Mouse (Mus musculus): ENCODE measurements around the gene Amy2a4.
"Not testable (repeated sequence)": the region's sequence is repeated elsewhere in the genome, so short reads cannot be mapped to it uniquely, and the experiment has no call there.

Gene Amy2a4

DNA sequence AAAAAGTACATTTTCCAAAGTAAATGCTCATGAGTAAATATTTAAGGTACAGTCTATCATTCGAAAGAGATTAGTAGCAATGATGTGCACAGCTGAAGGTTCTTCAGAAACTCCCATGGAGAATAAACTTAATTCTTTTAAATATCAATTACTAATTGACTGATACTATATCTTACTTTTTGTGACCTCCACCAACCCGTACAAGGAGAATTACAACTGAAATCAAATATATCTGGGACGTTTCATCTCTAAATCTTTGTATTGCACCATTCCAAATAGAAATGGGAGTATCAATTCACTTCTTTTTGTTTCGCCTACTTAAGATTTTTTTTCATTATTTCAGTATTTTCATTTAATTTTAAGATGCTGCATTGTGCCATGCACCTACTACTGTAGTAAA lies at the start of gene Amy2a4:
TSS of gene Amy2a4 (minus strand) at position 101 of the 400 bp plus-strand sequence.
- DNase-seq (ENCODE audit: low spot score) = not testable (repeated sequence)

DNA sequence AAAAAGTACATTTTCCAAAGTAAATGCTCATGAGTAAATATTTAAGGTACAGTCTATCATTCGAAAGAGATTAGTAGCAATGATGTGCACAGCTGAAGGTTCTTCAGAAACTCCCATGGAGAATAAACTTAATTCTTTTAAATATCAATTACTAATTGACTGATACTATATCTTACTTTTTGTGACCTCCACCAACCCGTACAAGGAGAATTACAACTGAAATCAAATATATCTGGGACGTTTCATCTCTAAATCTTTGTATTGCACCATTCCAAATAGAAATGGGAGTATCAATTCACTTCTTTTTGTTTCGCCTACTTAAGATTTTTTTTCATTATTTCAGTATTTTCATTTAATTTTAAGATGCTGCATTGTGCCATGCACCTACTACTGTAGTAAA lies 32.7 kb upstream of the Amy2a4 start, which contains the start of gene Amy2a3:
TSS of gene Amy2a3 (minus strand) at position 101 of the 400 bp plus-strand sequence.
- not testable (repeated sequence) for DNase-seq (ENCODE audit: low spot score)

DNA sequence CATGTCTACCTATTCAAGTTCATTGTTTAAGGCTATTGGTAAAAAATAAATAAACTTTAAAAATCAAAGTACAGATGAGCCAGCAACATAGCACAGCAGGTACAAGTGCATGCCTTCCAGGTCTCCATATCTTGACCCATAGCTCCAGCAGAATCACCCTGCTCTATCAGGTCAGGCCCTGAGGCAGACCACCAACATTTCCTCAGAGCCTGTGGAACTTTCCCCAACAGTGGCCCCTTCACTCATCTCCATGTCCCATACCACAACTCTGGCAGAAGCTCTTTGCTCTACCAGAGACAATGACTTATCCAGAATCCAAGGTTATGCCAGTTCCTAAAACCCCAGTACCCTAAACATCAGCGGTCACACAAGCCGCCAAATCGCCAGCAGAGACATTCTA lies 21.7 kb upstream of the Amy2a4 start:
- not testable (repeated sequence) for DNase-seq (ENCODE audit: low spot score)

DNA sequence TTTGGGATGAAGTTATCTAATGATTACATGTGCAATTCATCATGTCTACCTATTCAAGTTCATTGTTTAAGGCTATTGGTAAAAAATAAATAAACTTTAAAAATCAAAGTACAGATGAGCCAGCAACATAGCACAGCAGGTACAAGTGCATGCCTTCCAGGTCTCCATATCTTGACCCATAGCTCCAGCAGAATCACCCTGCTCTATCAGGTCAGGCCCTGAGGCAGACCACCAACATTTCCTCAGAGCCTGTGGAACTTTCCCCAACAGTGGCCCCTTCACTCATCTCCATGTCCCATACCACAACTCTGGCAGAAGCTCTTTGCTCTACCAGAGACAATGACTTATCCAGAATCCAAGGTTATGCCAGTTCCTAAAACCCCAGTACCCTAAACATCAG lies 11.0 kb downstream of the Amy2a4 start:
- not testable (repeated sequence) for DNase-seq (ENCODE audit: low spot score)

DNA sequence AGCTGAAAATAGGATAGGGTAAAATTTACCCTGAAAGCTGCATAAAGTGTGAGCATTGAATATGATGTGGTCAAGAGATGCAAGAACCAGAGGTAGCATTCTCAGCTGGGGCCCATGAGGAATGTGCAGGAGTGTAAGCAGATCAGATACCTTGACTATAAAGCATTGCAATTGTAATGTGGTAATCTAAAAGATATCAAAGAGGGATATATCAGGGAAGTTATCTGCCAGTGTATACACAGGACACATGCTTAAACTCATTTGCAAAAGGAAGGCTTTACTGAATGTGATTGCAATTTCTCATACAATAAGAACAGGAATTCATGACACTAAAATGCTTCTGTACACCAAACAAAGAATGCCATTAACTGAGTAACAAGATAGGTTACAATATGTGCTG lies 11.7 kb downstream of the Amy2a4 start:
- not testable (repeated sequence) for DNase-seq (ENCODE audit: low spot score)

DNA sequence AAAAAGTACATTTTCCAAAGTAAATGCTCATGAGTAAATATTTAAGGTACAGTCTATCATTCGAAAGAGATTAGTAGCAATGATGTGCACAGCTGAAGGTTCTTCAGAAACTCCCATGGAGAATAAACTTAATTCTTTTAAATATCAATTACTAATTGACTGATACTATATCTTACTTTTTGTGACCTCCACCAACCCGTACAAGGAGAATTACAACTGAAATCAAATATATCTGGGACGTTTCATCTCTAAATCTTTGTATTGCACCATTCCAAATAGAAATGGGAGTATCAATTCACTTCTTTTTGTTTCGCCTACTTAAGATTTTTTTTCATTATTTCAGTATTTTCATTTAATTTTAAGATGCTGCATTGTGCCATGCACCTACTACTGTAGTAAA lies 32.5 kb downstream of the Amy2a4 start, which contains the start of gene Amy2a5:
TSS of gene Amy2a5 (minus strand) at position 101 of the 400 bp plus-strand sequence.
- DNase-seq (ENCODE audit: low spot score) = not testable (repeated sequence)
